Mouse (Mus musculus): ENCODE results near the gene Slc6a19. TPM values are rescaled to one million over a fixed set of nuclear protein-coding genes. Genes with fewer than 3 reads are reported as not detected.
A peak's percentile ranks its signal among the peaks of the same experiment; 100 is the strongest.
"Not testable (repeated sequence)": the region's sequence is repeated elsewhere in the genome, so short reads cannot be mapped to it uniquely, and the experiment has no call there.

The Slc6a19 gene
- not detected for total RNA-seq (2021)

DNA sequence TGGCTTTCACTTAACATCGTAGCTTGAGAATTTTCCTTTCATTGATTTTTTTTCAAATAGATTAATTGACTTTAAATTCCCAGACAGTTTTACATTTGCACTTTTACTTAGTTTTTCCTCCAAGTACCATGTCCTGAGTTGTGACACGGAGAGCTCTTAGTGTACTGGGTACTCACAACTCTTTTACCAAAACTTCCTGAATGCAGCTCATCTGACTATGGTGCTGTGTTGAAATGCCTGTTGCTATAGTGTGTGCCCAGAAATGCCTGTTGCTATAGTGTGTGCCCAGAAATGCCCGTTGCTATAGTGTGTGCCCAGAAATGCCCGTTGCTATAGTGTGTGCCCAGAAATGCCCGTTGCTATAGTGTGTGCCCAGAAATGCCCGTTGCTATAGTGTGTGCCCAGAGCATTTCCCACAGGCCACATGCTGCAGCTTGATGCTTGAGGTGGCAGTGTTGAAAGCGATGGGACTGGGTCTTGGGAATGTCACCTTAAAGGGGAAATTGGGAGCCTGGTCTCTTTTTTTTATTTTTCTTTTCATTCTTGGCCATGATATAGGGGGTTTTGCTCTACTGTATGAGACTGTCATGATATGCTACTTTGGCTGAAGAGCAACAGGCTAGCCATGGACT is at the start of gene Slc6a19:
Slc6a19 (minus strand) TSS at position 172 of the 632 bp plus-strand sequence.
- intact Hi-C loops (cut with DNase I), result no loop called here

DNA sequence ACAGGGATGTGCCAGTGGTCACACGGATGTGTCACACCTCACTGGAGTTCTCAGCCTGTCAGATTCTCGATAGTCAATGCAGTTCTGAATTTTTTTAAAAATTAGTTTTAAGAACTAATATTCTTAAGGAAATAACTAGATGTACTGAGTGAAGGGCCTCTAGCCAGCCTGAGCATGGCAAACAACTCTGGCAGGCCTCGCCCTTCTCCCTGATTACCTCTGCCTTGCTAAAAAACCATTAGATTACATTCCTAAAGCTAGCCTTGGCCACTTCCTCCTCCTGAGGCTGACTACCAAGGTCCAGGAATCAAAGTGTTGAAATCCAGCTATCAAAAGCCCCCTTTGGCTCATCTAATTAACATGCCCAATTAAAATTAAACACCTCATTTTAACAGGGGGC is 46.6 kb upstream of the Slc6a19 start:
- intact Hi-C loops (cut with DNase I), result no loop called here

More for the DNA sequence above, at the start of gene Slc6a19:
- DNase-seq, result no peak

DNA sequence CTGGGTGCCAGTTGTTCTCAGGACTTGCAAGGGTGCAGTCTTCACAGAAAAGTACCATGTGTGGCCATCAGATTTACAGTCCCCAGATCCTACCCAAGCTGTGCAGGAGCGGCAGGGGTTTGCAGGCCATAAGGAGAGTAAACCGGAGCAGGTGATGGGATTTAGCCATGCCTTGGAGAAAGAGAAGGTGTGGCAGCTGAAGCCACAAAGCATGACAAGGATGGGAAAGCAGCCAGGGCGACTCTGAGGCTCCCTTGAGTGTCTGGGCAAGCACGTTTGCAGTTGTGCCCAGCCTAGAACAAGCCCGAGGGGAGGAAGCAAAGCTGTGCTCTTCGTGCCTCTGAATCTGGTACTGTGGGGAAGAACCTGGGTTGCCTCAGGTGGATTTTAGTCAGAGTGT is 45.8 kb upstream of the Slc6a19 start:
- peak; percentile 60 for DNase-seq
- intact Hi-C loops (cut with DNase I), result no loop called here

More for the DNA sequence above, 46.6 kb upstream of the Slc6a19 start:
- no peak for DNase-seq

DNA sequence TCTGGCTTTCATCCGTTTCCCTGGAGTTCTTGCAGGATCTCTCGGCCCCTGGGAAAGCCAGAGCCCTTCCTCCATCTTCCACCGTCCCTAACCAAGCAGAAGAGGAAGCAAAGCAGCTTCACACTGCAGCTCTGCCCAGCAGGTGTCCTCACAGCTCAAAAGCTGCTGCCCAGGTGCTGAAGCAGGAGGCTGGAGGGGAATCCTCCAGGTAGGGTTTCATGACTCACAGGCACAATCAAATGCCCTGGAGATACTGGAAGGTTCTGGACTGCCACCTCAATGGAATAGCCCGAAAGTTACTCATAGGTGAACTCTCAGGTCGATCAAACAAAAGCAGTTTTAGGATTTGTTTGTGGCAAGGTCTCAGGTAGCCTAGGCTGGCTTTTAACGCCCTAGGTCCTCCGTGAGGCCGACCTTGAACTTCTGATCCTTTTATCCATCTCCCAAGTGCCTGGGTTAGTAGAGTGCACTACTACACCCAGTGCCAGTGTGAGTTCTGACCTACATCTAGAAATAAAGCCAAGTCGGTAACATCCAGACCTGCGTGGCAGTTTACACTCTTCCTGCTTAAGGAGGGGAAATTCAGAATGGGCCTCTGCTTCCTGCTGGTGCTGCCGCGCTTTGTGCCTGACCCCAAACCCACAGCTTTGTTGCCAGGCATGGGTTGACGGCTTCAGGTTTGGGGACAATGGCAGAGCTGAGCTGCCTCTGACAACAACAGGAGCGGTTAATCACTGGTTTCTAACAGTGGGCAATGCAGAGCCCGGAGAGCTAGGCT is 44.2 kb upstream of the Slc6a19 start:
- no peak for DNase-seq
- intact Hi-C loops (cut with DNase I), result no loop called here

DNA sequence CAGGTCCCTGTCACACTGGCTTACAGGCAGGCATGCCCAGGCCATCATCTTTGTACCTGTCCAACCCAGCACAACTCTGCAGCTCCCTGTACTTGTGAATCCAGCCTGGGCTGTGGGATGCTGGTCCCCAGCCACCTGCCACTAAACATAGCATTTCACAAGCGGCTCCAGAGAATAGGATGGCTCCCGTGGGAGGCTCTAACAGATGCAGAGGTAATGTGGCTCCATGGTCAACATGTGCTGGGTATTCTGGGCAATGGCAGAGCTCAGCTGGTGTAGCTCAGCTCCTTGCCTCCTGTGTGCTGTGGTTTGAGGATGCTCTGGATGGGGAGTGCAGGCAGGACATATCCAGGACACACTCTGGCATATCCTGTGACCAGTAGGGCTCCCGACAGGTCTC is 39.0 kb upstream of the Slc6a19 start:
- DNase-seq, result no peak
- intact Hi-C loops (cut with DNase I), result no loop called here

DNA sequence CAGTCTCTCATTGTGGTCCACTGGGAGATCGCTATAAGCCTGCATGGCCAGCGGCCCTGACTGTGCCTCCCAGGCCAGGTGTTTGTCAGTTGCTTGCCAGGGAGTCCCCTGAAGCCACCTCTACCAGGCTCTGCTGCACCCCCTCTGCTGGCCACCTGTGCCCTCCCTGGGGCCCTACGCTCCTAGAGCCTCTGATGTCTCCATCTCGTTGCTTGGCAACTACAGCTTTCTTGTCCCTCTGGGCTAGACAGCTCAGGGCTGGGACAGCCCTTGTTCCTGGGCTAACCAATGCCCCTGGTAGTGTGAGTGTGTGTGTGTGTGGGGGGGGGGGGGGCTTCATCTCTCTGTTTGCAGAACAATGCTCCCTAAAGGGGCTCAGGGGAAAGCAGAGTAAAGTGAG is 38.3 kb upstream of the Slc6a19 start:
- no peak for DNase-seq
- intact Hi-C loops (cut with DNase I), result no loop called here

DNA sequence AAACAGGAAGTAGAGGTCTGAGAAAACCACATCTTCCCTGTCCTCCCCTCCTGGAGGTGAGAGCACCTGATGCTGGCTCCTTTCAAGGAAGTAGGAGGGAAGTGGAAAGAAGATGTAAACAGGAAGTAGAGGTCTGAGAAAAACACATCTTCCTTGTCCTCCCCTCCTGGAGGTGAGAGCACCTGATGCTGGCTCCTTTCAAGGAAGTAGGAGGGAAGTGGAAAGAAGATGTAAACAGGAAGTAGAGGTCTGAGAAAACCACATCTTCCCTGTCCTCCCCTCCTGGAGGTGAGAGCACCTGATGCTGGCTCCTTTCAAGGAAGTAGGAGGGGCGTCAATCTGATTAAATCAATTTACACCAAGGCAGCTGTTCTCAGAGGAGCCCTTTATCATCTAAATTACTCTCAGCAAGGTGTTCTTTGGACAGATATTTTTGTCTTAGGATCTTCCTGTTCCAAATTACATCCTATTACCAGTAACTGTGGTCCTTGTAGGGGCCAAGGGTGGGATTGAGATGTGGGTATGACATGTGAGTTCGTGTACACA is 35.8 kb upstream of the Slc6a19 start:
- DNase-seq; intact Hi-C loops (cut with DNase I): not testable (repeated sequence)

DNA sequence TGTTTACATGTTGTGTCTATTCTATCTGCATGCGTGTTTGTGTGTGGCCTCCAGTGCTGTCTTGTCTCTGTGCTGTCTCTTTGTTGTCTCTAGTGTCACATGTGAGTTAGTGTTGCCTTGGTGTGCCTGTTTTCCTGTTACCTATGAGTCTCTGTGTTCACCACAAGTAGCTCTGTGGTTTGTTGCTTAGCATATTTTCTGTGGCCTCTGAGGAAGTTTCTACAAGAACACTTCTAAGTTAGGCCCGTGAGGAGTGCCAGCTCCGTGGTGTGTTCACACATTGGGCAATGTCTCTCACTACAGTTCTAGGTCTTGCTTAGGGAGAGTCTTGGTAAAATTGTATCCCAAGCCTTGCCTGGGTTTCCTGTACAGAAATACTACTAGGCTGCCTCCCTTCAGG is 32.3 kb upstream of the Slc6a19 start:
- intact Hi-C loops (cut with DNase I), result no loop called here
- no peak for DNase-seq

DNA sequence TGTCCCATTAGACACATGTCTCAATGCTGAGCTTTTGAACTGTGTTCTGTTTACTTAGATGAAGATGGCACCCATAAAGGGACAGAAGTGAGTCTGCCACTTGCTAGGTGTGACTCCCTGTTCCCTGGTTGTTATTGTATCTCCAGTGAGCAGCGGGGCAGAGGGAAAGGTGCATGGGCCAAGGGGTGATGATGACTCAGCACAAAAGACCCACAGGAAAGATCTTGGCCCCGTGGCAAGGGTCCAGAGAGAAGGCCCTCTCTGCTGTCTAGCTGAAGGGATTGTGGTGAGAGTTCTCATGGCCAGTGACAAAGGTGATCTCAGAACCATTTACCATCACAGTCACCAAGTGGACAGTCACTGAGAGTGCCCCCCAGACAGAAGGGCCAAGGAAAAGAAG is 31.3 kb upstream of the Slc6a19 start:
- DNase-seq, result no peak
- intact Hi-C loops (cut with DNase I), result no loop called here

DNA sequence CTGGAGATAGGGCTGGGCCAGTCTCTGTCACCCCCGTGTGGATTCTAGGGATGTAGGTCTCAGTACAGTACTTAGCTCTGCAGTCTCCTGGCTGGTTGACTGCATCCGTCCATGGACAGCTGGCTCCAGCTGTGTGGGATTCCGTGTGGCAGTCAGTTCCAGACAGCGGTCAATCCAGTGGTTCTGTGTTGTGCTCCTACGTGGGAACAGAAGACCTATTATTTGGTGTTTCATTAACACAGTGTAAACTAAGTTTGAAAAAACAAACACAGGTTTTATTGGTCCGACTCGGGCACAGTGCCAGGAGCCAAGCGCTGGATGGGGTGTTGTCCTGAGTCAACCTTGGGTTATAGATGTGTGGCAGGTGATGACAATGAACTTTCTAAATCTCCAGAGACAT is 30.6 kb upstream of the Slc6a19 start:
- no peak for DNase-seq
- intact Hi-C loops (cut with DNase I), result no loop called here

DNA sequence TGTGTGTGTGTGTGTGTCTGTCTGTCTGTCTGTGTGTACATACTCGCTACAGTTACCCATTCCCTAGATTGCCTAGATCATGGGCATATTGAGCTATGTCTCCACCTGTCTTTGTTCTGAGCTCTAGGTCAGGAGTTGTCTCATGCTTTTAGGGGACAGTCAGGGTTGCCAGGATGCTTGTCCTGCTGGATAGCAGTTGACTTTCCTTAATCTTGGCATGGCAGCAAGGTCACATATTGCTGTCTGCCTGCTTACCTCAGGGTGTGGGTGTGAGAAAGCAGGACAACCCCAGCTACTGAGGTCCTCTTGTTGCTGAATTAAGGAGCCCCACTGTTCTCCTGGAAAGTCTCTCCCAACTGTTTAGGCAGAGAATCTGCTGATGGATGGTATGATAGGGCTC is 29.7 kb upstream of the Slc6a19 start:
- DNase-seq, result no peak
- intact Hi-C loops (cut with DNase I), result no loop called here

DNA sequence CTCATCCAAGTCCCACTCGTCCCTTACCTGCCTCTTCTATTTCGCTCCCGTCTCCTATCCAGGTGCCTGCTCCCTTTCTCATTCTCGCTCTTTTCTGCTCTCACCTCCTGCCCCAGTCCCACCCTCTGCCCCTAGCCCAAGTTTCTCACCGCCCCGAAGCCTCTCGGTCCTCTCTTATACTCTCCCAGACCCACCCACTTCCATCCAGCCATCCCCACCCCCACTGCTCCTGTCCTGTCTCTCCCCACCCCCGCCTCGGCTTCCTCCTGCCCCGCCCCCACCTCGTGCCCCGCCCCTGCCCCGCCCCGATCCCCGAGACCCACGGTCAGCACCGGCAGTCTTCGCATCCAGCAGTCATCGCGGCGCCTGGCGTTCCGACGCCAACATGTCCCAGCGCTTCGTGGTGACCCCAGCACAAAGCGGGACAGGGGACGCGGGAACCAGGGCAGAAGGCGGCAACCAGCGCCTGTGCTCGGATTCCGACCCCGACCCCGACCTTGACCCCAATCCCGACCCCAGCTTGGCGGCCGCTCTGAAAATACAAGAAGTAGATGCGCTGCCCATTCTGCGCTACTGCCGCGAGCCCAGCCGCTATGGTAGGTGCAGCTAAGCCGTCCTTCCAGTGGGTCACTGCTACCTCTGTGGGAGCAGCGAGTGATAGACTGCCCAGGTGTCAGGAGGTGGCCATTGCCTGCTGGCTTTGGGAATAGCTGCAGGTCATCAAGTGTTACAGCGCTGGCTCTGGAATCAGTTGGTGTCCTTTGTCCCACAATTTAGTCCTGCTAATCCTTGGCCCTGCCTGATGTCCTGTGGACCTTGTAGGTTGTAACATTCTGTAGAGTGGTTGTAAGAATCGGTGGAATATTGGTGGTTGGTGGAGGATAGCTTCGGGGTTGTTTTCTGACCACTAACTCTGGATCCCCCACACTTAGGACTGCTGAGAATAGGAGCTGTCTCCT is 28.4 kb upstream of the Slc6a19 start, which contains the start of gene Slc12a7:
Slc12a7 (plus strand) TSS at position 353 of the 959 bp plus-strand sequence.
- intact Hi-C loops (cut with DNase I), result no loop called here
- DNase-seq, result no peak

DNA sequence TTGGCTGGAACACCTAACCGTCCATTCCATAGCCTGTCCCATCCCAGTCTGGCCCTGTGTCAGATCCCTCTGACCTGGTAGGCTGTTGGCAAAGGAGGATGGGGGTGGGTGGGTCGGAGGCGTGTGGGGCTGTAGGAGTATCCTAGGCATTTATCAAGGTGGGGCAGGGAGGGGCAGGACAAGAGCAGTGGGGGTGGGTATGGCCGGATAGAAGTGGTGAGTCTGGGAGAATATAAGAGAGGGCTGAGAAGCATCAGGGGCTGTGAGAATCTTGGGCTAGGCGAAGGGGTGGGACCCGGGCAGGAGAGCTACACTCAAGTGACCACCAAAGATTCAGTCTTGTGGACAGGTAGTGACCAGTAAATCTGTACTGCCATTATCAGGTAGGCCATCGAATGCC is 27.6 kb upstream of the Slc6a19 start:
- intact Hi-C loops (cut with DNase I), result no loop called here
- no peak for DNase-seq

DNA sequence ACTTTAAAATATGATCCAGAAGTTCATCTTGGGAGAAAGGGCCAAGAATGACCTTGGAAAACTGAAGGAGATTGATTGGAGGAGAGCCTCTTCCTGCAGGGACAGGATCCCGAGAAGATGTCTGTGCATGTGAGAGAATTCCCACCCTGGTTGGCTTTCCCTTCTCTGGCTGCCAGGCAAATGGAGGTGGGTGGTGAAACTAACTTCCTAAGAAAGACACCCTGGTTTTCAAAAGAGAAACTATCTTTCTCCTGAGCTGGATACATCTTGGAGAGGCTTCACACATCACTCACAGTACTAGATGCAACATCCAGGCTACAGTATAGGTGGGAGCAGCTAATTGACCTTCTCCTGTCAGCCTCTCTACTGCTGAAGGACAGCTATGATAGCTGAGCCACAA is 26.2 kb upstream of the Slc6a19 start:
- DNase-seq, result no peak

DNA sequence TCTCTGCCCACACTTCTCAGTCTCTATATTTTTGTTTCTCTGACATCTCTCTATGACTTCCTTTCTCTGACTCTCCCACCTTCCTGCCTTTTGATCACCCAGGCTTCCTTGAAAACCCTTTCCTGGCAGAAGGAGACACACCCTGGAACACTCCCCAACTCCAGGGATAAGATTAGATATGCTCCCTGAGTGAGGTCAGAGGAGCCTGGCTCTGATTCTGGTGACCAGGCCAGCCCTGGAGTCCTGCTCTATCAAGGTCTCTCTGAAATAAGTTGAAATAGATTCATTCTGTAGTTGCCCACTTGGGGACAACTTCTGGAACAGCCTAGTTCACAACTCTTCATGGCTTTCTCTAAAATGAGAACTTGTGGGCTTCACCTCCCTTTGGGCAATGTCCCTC is 24.0 kb upstream of the Slc6a19 start:
- intact Hi-C loops (cut with DNase I), result no loop called here
- DNase-seq, result no peak

More for the DNA sequence above, 26.2 kb upstream of the Slc6a19 start:
- intact Hi-C loops (cut with DNase I), result no loop called here

DNA sequence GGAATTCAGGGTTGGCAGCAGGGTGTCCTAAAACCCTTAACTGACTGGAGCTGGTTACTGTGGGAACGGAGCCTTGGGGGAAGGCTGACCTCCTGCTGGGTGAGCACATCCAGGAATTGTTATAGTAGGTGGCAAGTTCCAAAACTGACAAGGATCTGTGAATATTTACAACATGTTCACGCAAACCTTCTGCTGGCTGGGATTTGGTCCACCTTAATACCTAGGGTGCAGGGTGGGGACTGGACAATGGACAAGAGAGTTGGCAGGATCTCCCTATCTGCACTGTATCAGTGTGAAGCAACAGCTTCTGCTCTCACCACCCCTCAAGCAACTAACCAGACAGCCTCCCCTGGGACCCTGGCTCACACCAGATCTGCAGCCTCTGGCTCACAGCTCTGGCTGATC is 23.0 kb upstream of the Slc6a19 start:
- no peak for DNase-seq
- intact Hi-C loops (cut with DNase I), result no loop called here

DNA sequence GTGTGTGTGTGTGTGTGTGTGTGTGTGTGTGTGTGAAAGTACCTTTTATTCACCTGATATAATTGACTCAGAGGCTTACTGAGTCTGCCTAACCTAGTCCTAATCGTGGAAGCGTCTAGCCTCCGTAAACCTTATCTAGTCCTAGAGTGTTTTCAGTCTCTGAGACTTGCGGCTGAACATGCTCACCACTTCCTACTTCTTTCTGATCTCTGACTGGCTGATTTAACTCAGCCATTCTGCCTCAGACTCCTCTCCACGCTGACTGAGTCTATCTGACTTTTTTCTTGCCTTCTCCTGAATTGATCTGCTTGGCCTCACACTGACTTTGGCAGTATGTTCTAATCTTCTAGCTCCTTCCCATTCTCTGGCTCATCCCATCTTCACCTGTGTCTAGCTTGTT is 20.6 kb upstream of the Slc6a19 start:
- intact Hi-C loops (cut with DNase I), result no loop called here
- no peak for DNase-seq

DNA sequence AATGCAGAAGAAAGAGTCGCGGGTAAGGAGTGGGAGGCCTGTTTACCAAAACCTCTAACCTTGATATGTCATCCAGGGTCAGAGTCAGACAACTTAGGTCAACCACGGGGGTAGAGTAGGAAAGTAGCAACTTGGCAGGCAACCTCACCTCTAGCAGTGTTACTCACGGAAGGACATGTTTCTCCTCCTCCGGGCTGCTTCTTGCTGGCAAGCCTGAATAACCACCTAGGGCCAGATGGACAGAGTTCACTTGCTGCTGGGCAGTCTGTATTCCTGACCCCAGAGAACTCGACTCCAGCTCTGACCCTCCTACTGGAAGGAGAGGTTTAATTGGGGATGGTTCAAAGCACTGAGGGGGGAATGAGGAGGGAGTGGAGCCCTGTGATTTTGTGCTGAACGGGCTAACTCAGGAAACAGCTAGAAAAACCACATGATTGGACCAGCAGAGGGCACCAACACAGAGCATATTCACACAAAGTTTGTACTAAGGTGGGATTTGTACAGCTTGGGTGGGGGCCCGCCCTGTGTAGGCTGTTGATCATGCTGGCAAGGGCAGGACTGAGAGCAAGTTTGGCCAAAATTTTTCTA is 18.5 kb upstream of the Slc6a19 start:
- DNase-seq, result peak; percentile 34
- intact Hi-C loops (cut with DNase I), result loop anchor here (2.0 kb wide), 1 partner anchor 104 kb away; no protein-coding TSS in a partner anchor

DNA sequence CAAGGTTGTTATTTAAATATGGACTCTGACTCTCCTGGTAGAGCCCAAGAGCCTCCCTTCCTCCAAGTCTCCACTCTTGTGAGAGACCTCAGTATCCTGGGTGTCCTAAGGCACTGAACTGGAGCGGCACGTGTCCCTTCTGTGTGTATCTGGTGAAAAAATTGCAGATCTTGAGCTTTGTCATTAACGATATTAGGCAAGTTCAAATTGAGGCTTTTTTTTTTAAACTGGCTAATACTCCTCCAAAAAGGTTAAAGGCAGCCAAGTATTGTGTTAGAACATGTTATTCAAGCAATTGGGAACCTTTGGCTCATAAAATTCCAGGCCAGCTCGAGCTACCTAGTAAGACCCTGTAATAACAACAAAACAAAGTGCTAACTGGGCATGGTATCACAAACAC is 15.6 kb upstream of the Slc6a19 start:
- intact Hi-C loops (cut with DNase I), result no loop called here

DNA sequence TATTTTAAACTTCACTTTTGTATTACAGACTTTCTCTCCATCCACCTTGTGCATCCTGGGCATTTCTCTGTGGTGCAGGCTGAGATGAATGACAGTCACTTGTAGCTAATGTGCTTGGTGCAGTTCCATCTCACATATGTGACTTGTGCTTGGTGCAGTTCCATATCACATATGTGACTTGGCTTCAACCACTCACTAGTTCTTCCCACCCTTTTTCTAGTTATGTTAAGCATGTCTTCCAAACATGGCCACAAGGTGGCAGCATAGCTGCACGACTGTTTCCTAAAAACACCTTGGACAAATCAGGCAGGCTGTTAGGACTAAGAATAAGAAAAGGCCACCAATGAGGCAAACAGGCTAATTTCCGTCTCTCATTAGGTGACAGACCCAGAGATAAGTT is 13.6 kb upstream of the Slc6a19 start:
- DNase-seq, result peak; percentile 86
- intact Hi-C loops (cut with DNase I), result loop anchor here (2.0 kb wide), 1 partner anchor 189 kb away; no protein-coding TSS in a partner anchor

More for the DNA sequence above, 15.6 kb upstream of the Slc6a19 start:
- no peak for DNase-seq
